Mouse (Mus musculus): ENCODE measurements around the gene Plcg2. TPM values are rescaled to one million over a fixed set of nuclear protein-coding genes. Genes with fewer than 3 reads are reported as not detected.

Gene Plcg2
- polyA plus RNA-seq, 1 experiment: 14.6 TPM

GRCm38 (mm10) chr8:117595001-117595400 is 96.9 kb downstream of the Plcg2 start:
- Histone ChIP-seq H3K36me3 (ENCODE audit: control insufficient read depth, insufficient read depth, low read length) (peaks cover 24% of the 10 kb centered on the region), H3K27me3 (ENCODE audit: control insufficient read depth, insufficient read depth, low read length) (no peaks in the 10 kb centered on the region), H3K4me1 (ENCODE audit: control insufficient read depth, insufficient read depth, insufficient read length, low read length) (no peaks in the 10 kb centered on the region), H3K4me3 (ENCODE audit: low read depth, low read length) (no peak overlapping the region), H3K27ac (ENCODE audit: insufficient read depth, low read depth, low read length) (no peak overlapping the region)
- TF ChIP-seq CTCF (IDR thresholded peaks at IDR 0.05; ENCODE audit: extremely low read depth, insufficient read length, insufficient replicate concordance, low read depth, low read length) (no peak), POLR2A (IDR thresholded peaks at IDR 0.05; ENCODE audit: low read depth, low read length) (no peak)
- WGBS: 57% methylated on average over 2 of the region's 2 CpGs

- no peak for TF ChIP-seq POLR2A (IDR thresholded peaks at IDR 0.05; ENCODE audit: low read depth, low read length)
- no peak for TF ChIP-seq CTCF (IDR thresholded peaks at IDR 0.05; ENCODE audit: extremely low read depth, insufficient read length, insufficient replicate concordance, low read depth, low read length)
- Histone ChIP-seq H3K4me3 (ENCODE audit: low read depth, low read length) (no peak overlapping the region), H3K4me1 (ENCODE audit: control insufficient read depth, insufficient read depth, insufficient read length, low read length) (peaks cover 2% of the 10 kb centered on the region; the same call in 1 of the 2 replicates), H3K36me3 (ENCODE audit: control insufficient read depth, insufficient read depth, low read length) (peaks cover 20% of the 10 kb centered on the region), H3K27me3 (ENCODE audit: control insufficient read depth, insufficient read depth, low read length) (no peaks in the 10 kb centered on the region), H3K27ac (ENCODE audit: insufficient read depth, low read depth, low read length) (no peak overlapping the region)
- WGBS: 81% methylated on average over 5 of the region's 5 CpGs
These were observed 98.7 kb downstream of the Plcg2 start for GRCm38 (mm10) chr8:117596777-117597176.

- no peak for TF ChIP-seq POLR2A (IDR thresholded peaks at IDR 0.05; ENCODE audit: low read depth, low read length)
- peak; percentile 83; the same call in 1 of the 2 replicates for TF ChIP-seq CTCF (IDR thresholded peaks at IDR 0.05; ENCODE audit: extremely low read depth, insufficient read length, insufficient replicate concordance, low read depth, low read length)
- no peak overlapping the region for H3K4me3 ChIP-seq (ENCODE audit: low read depth, low read length)
These were observed 102.7 kb downstream of the Plcg2 start for GRCm38 (mm10) chr8:117600839-117601238.

GRCm38 (mm10) chr8:117604101-117604500 is 106.0 kb downstream of the Plcg2 start:
- Histone ChIP-seq H3K27ac (ENCODE audit: insufficient read depth, low read depth, low read length) (no peak overlapping the region), H3K4me3 (ENCODE audit: low read depth, low read length) (no peak overlapping the region), H3K36me3 (ENCODE audit: control insufficient read depth, insufficient read depth, low read length) (peaks cover 15% of the 10 kb centered on the region), H3K4me1 (ENCODE audit: control insufficient read depth, insufficient read depth, insufficient read length, low read length) (peaks cover 2% of the 10 kb centered on the region; the same call in 1 of the 2 replicates), H3K27me3 (ENCODE audit: control insufficient read depth, insufficient read depth, low read length) (no peaks in the 10 kb centered on the region)
- TF ChIP-seq CTCF (IDR thresholded peaks at IDR 0.05; ENCODE audit: extremely low read depth, insufficient read length, insufficient replicate concordance, low read depth, low read length): no peak
- TF ChIP-seq POLR2A (IDR thresholded peaks at IDR 0.05; ENCODE audit: low read depth, low read length): no peak
- 94% methylated on average over 12 of the region's 12 CpGs for WGBS

More at GRCm38 (mm10) chr8:117600839-117601238, 102.7 kb downstream of the Plcg2 start:
- Histone ChIP-seq H3K27ac (ENCODE audit: insufficient read depth, low read depth, low read length) (no peak overlapping the region), H3K4me1 (ENCODE audit: control insufficient read depth, insufficient read depth, insufficient read length, low read length) (peaks cover 2% of the 10 kb centered on the region; the same call in 1 of the 2 replicates), H3K36me3 (ENCODE audit: control insufficient read depth, insufficient read depth, low read length) (peaks cover 24% of the 10 kb centered on the region), H3K27me3 (ENCODE audit: control insufficient read depth, insufficient read depth, low read length) (no peaks in the 10 kb centered on the region)
- WGBS: 82% methylated on average over 13 of the region's 13 CpGs

GRCm38 (mm10) chr8:117604671-117605070 is 106.6 kb downstream of the Plcg2 start:
- WGBS: 87% methylated on average over 14 of the region's 14 CpGs
- H3K27ac ChIP-seq (ENCODE audit: insufficient read depth, low read depth, low read length): no peak overlapping the region
- peaks cover 15% of the 10 kb centered on the region for H3K36me3 ChIP-seq (ENCODE audit: control insufficient read depth, insufficient read depth, low read length)
- peaks cover 2% of the 10 kb centered on the region; the same call in 1 of the 2 replicates for H3K4me1 ChIP-seq (ENCODE audit: control insufficient read depth, insufficient read depth, insufficient read length, low read length)
- no peak for TF ChIP-seq POLR2A (IDR thresholded peaks at IDR 0.05; ENCODE audit: low read depth, low read length)
- no peak for TF ChIP-seq CTCF (IDR thresholded peaks at IDR 0.05; ENCODE audit: extremely low read depth, insufficient read length, insufficient replicate concordance, low read depth, low read length)
- H3K27me3 ChIP-seq (ENCODE audit: control insufficient read depth, insufficient read depth, low read length): no peaks in the 10 kb centered on the region
- no peak overlapping the region for H3K4me3 ChIP-seq (ENCODE audit: low read depth, low read length)

DNA sequence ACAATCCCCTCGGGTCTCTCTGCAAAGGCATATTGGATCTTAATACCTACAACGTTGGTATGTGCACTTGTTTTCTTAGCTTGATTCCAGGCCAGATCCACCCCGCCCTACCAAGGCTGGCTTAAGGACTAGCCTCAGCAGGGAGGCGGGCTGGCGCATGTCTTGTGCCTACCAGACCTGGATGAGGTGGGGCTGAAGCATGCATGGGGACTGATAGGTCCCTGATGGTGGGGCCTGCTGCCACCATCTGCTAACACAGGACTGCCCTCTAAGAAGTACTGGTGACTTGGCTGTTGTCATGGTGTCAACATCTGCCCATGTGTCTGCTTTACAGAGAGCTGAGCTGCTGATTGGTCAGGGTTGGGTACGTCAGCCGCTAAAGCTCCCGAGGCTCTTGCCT is 107.1 kb downstream of the Plcg2 start:
- WGBS: 88% methylated on average over 8 of the region's 8 CpGs
- H3K4me3 ChIP-seq (ENCODE audit: low read depth, low read length): no peak overlapping the region

DNA sequence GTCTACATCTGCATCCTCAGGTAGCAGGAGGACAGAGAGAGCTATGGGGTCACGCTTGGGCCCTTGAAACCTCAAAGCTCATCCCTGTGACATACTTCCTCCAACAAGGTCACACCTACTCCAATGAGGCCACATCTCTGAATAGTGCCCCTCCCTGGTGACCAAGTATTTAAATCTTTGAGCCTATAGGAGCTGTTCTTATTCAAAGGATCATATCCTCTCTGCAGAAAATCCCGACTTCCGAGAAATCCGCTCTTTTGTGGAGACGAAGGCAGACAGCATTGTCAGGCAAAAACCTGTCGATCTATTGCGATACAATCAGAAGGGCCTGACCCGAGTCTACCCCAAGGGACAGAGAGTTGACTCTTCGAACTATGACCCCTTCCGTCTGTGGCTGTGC is 112.4 kb downstream of the Plcg2 start:
- TF ChIP-seq POLR2A (IDR thresholded peaks at IDR 0.05; ENCODE audit: low read depth, low read length) (no peak), CTCF (IDR thresholded peaks at IDR 0.05; ENCODE audit: extremely low read depth, insufficient read length, insufficient replicate concordance, low read depth, low read length) (no peak)
- Histone ChIP-seq H3K4me1 (ENCODE audit: control insufficient read depth, insufficient read depth, insufficient read length, low read length) (no peaks in the 10 kb centered on the region), H3K27me3 (ENCODE audit: control insufficient read depth, insufficient read depth, low read length) (no peaks in the 10 kb centered on the region), H3K4me3 (ENCODE audit: low read depth, low read length) (no peak overlapping the region), H3K27ac (ENCODE audit: insufficient read depth, low read depth, low read length) (no peak overlapping the region), H3K36me3 (ENCODE audit: control insufficient read depth, insufficient read depth, low read length) (peaks cover 23% of the 10 kb centered on the region)
- WGBS: 94% methylated on average over 10 of the region's 10 CpGs

More for the DNA sequence above, 107.1 kb downstream of the Plcg2 start:
- no peak for TF ChIP-seq CTCF (IDR thresholded peaks at IDR 0.05; ENCODE audit: extremely low read depth, insufficient read length, insufficient replicate concordance, low read depth, low read length)
- TF ChIP-seq POLR2A (IDR thresholded peaks at IDR 0.05; ENCODE audit: low read depth, low read length): no peak
- peaks cover 2% of the 10 kb centered on the region; the same call in 1 of the 2 replicates for H3K4me1 ChIP-seq (ENCODE audit: control insufficient read depth, insufficient read depth, insufficient read length, low read length)
- H3K27ac ChIP-seq (ENCODE audit: insufficient read depth, low read depth, low read length): no peak overlapping the region
- peaks cover 15% of the 10 kb centered on the region for H3K36me3 ChIP-seq (ENCODE audit: control insufficient read depth, insufficient read depth, low read length)
- H3K27me3 ChIP-seq (ENCODE audit: control insufficient read depth, insufficient read depth, low read length): no peaks in the 10 kb centered on the region
